Mouse (Mus musculus) spleen, embryonic (tissue): Measurements from ENCODE around the gene Car5a.

Source experiments
- CTCF ChIA-PET: fragments of 350-600 bp; sonication (Branson Sonifier 250); formaldehyde crosslinking; loops from one replicate; lab custom pipeline; 2022; lab: Charles Lee

Car5a gene

GRCm38 (mm10) chr8:121934923-121935322 is 9.8 kb downstream of the Car5a start:
- CTCF ChIA-PET: no interaction called here

GRCm38 (mm10) chr8:121934506-121934905 is 10.2 kb downstream of the Car5a start:
- CTCF ChIA-PET: no interaction called here

- CTCF ChIA-PET: interaction anchor here (0.6 kb wide), 1 partner anchor 71 kb away, joined by 3 read pairs; no protein-coding TSS in a partner anchor
These were observed 11.8 kb downstream of the Car5a start for GRCm38 (mm10) chr8:121932668-121933520.

GRCm38 (mm10) chr8:121932026-121932667 is 12.6 kb downstream of the Car5a start:
- CTCF ChIA-PET: no interaction called here

- CTCF ChIA-PET: no interaction called here
These were observed 13.1 kb downstream of the Car5a start for GRCm38 (mm10) chr8:121931571-121931970.

- CTCF ChIA-PET: no interaction called here
These were observed 14.7 kb downstream of the Car5a start for GRCm38 (mm10) chr8:121930047-121930446.

- CTCF ChIA-PET: no interaction called here
These were observed 17.4 kb downstream of the Car5a start for GRCm38 (mm10) chr8:121927316-121927715.

GRCm38 (mm10) chr8:121926266-121926665 is 18.4 kb downstream of the Car5a start:
- CTCF ChIA-PET: interaction anchor here (0.7 kb wide), 2 partner anchors 342 to 450 kb away, joined by 4 read pairs; no protein-coding TSS in a partner anchor

- CTCF ChIA-PET: interaction anchor here (0.7 kb wide), 2 partner anchors 304 to 450 kb away, joined by 4 to 5 read pairs; no protein-coding TSS in a partner anchor
These were observed 19.1 kb downstream of the Car5a start for GRCm38 (mm10) chr8:121925624-121926023.

- CTCF ChIA-PET: interaction anchor here (0.7 kb wide), 1 partner anchor 74 kb away, joined by 3 read pairs; no protein-coding TSS in a partner anchor
These were observed 20.0 kb downstream of the Car5a start for GRCm38 (mm10) chr8:121924681-121925080.

- CTCF ChIA-PET: no interaction called here
These were observed 22.6 kb downstream of the Car5a start for GRCm38 (mm10) chr8:121922101-121922500.

- CTCF ChIA-PET: no interaction called here
These were observed 23.1 kb downstream of the Car5a start for GRCm38 (mm10) chr8:121921582-121921981.

GRCm38 (mm10) chr8:121919731-121920130 is 25.0 kb downstream of the Car5a start:
- CTCF ChIA-PET: no interaction called here

GRCm38 (mm10) chr8:121919158-121919557 is 25.5 kb downstream of the Car5a start:
- CTCF ChIA-PET: no interaction called here

GRCm38 (mm10) chr8:121913378-121913777 is 31.3 kb downstream of the Car5a start:
- CTCF ChIA-PET: no interaction called here

- CTCF ChIA-PET: no interaction called here
These were observed 31.9 kb downstream of the Car5a start for GRCm38 (mm10) chr8:121912831-121913230.

GRCm38 (mm10) chr8:121911987-121912386 is 32.7 kb downstream of the Car5a start:
- CTCF ChIA-PET: no interaction called here

- CTCF ChIA-PET: no interaction called here
These were observed 33.3 kb downstream of the Car5a start for GRCm38 (mm10) chr8:121911400-121911799.

GRCm38 (mm10) chr8:121909663-121910062 is 35.0 kb downstream of the Car5a start:
- CTCF ChIA-PET: interaction anchor here (0.6 to 3.6 kb wide), 4 partner anchors 59 to 1592 kb away, joined by 3 to 26 read pairs (median 4); no protein-coding TSS in a partner anchor

- CTCF ChIA-PET: interaction anchor here (0.6 to 3.6 kb wide), 3 partner anchors 58 to 1591 kb away, joined by 5 to 26 read pairs (median 11); no protein-coding TSS in a partner anchor
These were observed 35.6 kb downstream of the Car5a start for GRCm38 (mm10) chr8:121909148-121909541.

GRCm38 (mm10) chr8:121908378-121909147 is 36.1 kb downstream of the Car5a start:
- CTCF ChIA-PET: interaction anchor here (0.6 to 3.6 kb wide), 3 partner anchors 48 to 1239 kb away, joined by 6 to 26 read pairs (median 11); no protein-coding TSS in a partner anchor
